Mouse (Mus musculus): ENCODE measurements around the gene Prnd. TPM values are rescaled to one million over a fixed set of nuclear protein-coding genes. Genes with fewer than 3 reads are reported as not detected.

Prnd gene
- polyA plus RNA-seq, 1 experiment = 0.46 TPM

DNA sequence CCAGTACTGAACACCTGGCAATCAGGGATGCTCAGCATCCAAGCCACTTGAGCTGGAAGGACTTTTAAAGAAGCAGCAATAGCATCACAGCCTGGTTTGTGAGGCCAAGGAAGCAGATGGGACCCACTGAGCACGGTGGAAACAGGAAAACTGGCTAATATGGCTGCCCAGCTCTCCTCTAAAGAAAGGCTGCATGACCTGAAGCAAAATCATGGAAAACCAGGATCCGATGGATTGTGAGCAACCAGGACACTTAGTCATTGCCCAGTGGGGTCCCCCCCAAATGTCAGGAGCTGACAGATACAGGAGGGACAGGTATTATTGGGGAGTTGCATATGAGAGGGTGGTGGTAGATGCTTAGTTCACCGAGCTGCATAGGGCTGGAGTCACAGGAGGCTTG, 2.5 kb upstream of the Prnd start:
- TF ChIP-seq POLR2A (IDR thresholded peaks at IDR 0.05; ENCODE audit: low read depth, low read length) = no peak
- TF ChIP-seq CTCF (IDR thresholded peaks at IDR 0.05; ENCODE audit: extremely low read depth, insufficient read length, insufficient replicate concordance, low read depth, low read length) = no peak
- peaks cover 4% of the 10 kb centered on the region; the same call in 1 of the 2 replicates for H3K4me1 ChIP-seq (ENCODE audit: control insufficient read depth, insufficient read depth, insufficient read length, low read length)
- WGBS = 73% methylated on average over 3 of the region's 3 CpGs

DNA sequence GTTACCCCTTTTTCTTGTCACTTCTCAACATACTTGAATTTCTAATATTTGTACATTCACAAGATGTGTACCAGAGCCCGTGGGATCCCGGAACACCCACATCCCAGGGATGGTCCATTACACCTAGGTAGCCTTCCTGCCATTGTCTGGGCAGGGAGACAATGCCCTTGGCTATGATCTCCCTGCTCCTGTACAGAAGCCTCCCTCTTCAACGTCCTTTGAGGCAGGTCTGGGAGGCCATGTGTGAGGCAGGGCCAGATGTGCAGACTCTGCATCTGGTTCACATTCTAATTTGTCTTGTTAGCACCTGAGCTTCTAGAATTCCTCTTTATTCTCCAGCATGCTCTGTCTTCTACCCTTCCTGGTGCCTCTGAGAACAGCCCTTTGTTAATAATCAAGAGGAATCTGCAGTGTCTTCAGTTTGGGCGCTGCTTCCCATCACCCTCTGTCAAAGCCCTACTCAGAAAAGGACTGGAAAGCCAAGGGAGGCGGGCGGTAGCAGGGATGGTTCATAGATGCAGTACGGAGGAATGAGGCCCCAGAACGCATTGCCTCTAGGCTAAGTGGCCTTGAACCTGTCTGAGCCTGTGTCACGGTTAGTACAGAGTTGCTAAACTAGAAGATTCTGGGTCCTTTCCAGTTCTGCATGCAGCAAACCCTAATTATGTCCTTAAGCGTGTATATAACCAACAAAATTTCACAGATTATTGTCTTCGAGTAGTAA, 1.6 kb upstream of the Prnd start:
- Histone ChIP-seq H3K4me1 (ENCODE audit: control insufficient read depth, insufficient read depth, insufficient read length, low read length) (peaks cover 5% of the 10 kb centered on the region; the same call in 1 of the 2 replicates), H3K4me3 (ENCODE audit: low read depth, low read length) (no peak overlapping the region), H3K27me3 (ENCODE audit: control insufficient read depth, insufficient read depth, low read length) (peaks cover 7% of the 10 kb centered on the region; the same call in 1 of the 2 replicates), H3K27ac (ENCODE audit: insufficient read depth, low read depth, low read length) (no peak overlapping the region), H3K36me3 (ENCODE audit: control insufficient read depth, insufficient read depth, low read length) (no peaks in the 10 kb centered on the region)
- 68% methylated on average over 11 of the region's 11 CpGs for WGBS
- TF ChIP-seq POLR2A (IDR thresholded peaks at IDR 0.05; ENCODE audit: low read depth, low read length) (no peak), CTCF (IDR thresholded peaks at IDR 0.05; ENCODE audit: extremely low read depth, insufficient read length, insufficient replicate concordance, low read depth, low read length) (no peak)

More for the DNA sequence above, 2.5 kb upstream of the Prnd start:
- no peak overlapping the region for H3K27ac ChIP-seq (ENCODE audit: insufficient read depth, low read depth, low read length)
- peaks cover 3% of the 10 kb centered on the region; the same call in 1 of the 2 replicates for H3K27me3 ChIP-seq (ENCODE audit: control insufficient read depth, insufficient read depth, low read length)
- no peak overlapping the region for H3K4me3 ChIP-seq (ENCODE audit: low read depth, low read length)
- no peaks in the 10 kb centered on the region for H3K36me3 ChIP-seq (ENCODE audit: control insufficient read depth, insufficient read depth, low read length)

DNA sequence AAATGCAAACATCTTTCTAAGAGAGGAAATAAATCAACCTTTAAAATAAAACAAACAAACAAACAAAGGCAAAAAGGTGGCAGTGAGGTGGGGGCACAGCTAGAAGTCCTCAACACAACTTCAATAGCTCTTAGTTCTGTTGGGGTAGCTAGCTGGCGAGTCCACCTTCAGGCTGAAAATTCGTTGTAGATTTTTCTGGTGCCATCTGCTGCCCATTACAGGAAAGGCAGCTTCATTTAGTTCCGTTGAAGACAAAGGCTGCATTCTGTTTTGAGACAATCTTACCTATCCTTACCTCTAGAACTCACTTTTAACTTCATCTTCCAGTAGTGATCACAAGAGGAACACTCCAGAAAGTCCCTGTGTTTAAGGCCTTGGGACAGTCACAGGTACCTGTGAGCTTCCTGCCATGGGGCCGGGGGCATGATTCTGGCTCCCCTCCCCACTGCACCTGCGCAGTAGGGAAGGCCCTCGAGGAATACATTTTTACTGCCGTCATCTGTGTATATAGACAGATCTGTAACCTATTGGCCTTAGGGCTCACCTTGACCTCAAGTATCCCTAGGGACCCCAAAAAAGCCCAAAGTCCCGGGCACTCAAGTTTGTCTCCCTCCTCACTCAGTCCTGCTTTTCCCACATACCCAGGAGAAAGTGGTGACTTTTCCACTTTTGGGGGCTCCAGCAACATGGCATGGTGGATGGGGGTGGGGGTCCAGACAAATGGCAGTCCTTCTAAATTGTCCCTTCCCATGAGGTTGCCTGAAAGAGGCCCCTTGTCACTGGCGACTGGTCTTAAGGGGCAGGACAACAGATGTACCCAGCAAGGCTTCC, 679 bp upstream of the Prnd start:
- H3K27ac ChIP-seq (ENCODE audit: insufficient read depth, low read depth, low read length) = no peak overlapping the region
- TF ChIP-seq CTCF (IDR thresholded peaks at IDR 0.05; ENCODE audit: extremely low read depth, insufficient read length, insufficient replicate concordance, low read depth, low read length) (peak; percentile 28; the same call in 1 of the 2 replicates), POLR2A (IDR thresholded peaks at IDR 0.05; ENCODE audit: low read depth, low read length) (no peak)
- 37% methylated on average over 9 of the region's 9 CpGs for WGBS
- H3K4me1 ChIP-seq (ENCODE audit: control insufficient read depth, insufficient read depth, insufficient read length, low read length) = peaks cover 8% of the 10 kb centered on the region; the same call in 1 of the 2 replicates
- peaks cover 7% of the 10 kb centered on the region; the same call in 1 of the 2 replicates for H3K27me3 ChIP-seq (ENCODE audit: control insufficient read depth, insufficient read depth, low read length)
- H3K36me3 ChIP-seq (ENCODE audit: control insufficient read depth, insufficient read depth, low read length) = no peaks in the 10 kb centered on the region
- H3K4me3 ChIP-seq (ENCODE audit: low read depth, low read length) = no peak overlapping the region

DNA sequence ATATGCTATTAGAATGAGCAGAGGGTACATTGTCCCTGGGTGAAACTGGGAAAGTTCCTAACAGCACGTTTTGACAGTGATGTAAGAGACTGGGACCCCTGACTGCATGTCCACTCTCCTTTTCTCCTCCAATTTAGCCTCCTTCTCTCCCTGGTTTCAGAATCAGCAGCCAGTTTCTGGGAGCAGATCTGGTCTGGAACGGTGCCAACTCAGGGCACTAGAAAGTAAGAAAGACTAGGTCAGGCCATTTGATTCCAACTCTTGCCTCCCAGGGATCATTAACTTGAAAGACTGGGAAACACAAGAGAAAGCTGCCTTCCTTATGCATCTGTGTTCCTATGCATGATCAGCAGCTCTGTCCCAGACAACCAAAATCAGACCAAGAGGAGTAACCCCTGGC, 1.8 kb downstream of the Prnd start:
- H3K36me3 ChIP-seq (ENCODE audit: control insufficient read depth, insufficient read depth, low read length) = no peaks in the 10 kb centered on the region
- TF ChIP-seq POLR2A (IDR thresholded peaks at IDR 0.05; ENCODE audit: low read depth, low read length) (no peak), CTCF (IDR thresholded peaks at IDR 0.05; ENCODE audit: extremely low read depth, insufficient read length, insufficient replicate concordance, low read depth, low read length) (no peak)
- no peak overlapping the region for H3K27ac ChIP-seq (ENCODE audit: insufficient read depth, low read depth, low read length)
- 54% methylated on average over 2 of the region's 2 CpGs for WGBS
- peaks cover 7% of the 10 kb centered on the region; the same call in 1 of the 2 replicates for H3K27me3 ChIP-seq (ENCODE audit: control insufficient read depth, insufficient read depth, low read length)
- H3K4me3 ChIP-seq (ENCODE audit: low read depth, low read length) = no peak overlapping the region
- H3K4me1 ChIP-seq (ENCODE audit: control insufficient read depth, insufficient read depth, insufficient read length, low read length) = peaks cover 9% of the 10 kb centered on the region; the same call in 1 of the 2 replicates

DNA sequence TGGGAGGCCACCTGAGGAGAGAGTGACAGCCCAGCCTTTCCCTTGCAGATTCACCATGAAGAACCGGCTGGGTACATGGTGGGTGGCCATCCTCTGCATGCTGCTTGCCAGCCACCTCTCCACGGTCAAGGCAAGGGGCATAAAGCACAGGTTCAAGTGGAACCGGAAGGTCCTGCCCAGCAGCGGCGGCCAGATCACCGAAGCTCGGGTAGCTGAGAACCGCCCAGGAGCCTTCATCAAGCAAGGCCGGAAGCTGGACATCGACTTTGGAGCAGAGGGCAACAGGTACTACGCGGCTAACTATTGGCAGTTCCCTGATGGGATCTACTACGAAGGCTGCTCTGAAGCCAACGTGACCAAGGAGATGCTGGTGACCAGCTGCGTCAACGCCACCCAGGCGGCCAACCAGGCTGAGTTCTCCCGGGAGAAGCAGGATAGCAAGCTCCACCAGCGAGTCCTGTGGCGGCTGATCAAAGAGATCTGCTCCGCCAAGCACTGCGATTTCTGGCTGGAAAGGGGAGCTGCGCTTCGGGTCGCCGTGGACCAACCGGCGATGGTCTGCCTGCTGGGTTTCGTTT, 2.4 kb downstream of the Prnd start:
- TF ChIP-seq CTCF (IDR thresholded peaks at IDR 0.05; ENCODE audit: extremely low read depth, insufficient read length, insufficient replicate concordance, low read depth, low read length) (no peak), POLR2A (IDR thresholded peaks at IDR 0.05; ENCODE audit: low read depth, low read length) (no peak)
- 14% methylated on average over 29 of the region's 29 CpGs for WGBS
- H3K4me1 ChIP-seq (ENCODE audit: control insufficient read depth, insufficient read depth, insufficient read length, low read length) = peaks cover 9% of the 10 kb centered on the region; the same call in 1 of the 2 replicates
- peak overlapping the region; percentile 26 for H3K4me3 ChIP-seq (ENCODE audit: low read depth, low read length)
- peaks cover 7% of the 10 kb centered on the region; the same call in 1 of the 2 replicates for H3K27me3 ChIP-seq (ENCODE audit: control insufficient read depth, insufficient read depth, low read length)
- no peaks in the 10 kb centered on the region for H3K36me3 ChIP-seq (ENCODE audit: control insufficient read depth, insufficient read depth, low read length)
- no peak overlapping the region for H3K27ac ChIP-seq (ENCODE audit: insufficient read depth, low read depth, low read length)

DNA sequence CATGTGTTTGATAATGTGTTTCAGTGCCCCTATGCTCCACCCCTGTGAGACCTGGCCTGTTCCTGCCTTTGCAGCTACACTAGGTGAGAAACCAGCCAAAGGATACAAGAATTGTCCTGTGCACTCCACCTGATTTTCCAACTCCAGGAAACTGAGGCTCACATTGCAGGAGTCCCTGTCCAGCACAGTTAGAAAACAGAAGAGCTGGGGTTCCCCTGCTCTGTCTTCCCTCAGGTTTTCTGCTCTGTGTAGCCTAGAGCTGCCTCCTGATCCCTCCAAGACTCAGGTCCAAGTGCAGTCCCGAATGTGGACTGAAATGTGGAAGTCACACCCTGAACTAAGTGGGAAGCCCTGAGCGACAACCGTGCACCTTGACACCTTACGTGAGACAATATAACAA, 3.0 kb downstream of the Prnd start:
- peaks cover 7% of the 10 kb centered on the region; the same call in 1 of the 2 replicates for H3K27me3 ChIP-seq (ENCODE audit: control insufficient read depth, insufficient read depth, low read length)
- H3K4me1 ChIP-seq (ENCODE audit: control insufficient read depth, insufficient read depth, insufficient read length, low read length) = peaks cover 9% of the 10 kb centered on the region; the same call in 1 of the 2 replicates
- no peaks in the 10 kb centered on the region for H3K36me3 ChIP-seq (ENCODE audit: control insufficient read depth, insufficient read depth, low read length)
- no peak overlapping the region for H3K27ac ChIP-seq (ENCODE audit: insufficient read depth, low read depth, low read length)
- TF ChIP-seq CTCF (IDR thresholded peaks at IDR 0.05; ENCODE audit: extremely low read depth, insufficient read length, insufficient replicate concordance, low read depth, low read length) (no peak), POLR2A (IDR thresholded peaks at IDR 0.05; ENCODE audit: low read depth, low read length) (no peak)
- 82% methylated on average over 4 of the region's 4 CpGs for WGBS
- H3K4me3 ChIP-seq (ENCODE audit: low read depth, low read length) = no peak overlapping the region

All from small intestine, adult 2 months (tissue).